Mouse (Mus musculus): ENCODE results near the gene Pcdh7. TPM values are rescaled to one million over a fixed set of nuclear protein-coding genes. Genes with fewer than 3 reads are reported as not detected.

Pcdh7 gene
- polyA plus RNA-seq, 1 experiment from 2014 or later: 19.4 TPM

GRCm38 (mm10) chr5:57841357-57842119, 123.8 kb downstream of the Pcdh7 start:
- Histone ChIP-seq H3K9ac (ENCODE audit: low read depth, low read length) (no peak overlapping the region), H3K27me3 (ENCODE audit: control insufficient read depth, insufficient read depth, low read length) (no peaks in the 10 kb centered on the region), H3K36me3 (ENCODE audit: control insufficient read depth, insufficient read depth, low read length) (no peaks in the 10 kb centered on the region), H3K27ac (ENCODE audit: low read depth, low read length) (no peak overlapping the region), H3K4me2 (no peak overlapping the region), H3K9me3 (replicated peaks; ENCODE audit: control insufficient read depth, low read length) (no peaks in the 10 kb centered on the region), H3K4me3 (ENCODE audit: low read depth, low read length) (no peak overlapping the region), H3K4me1 (ENCODE audit: control insufficient read depth, insufficient read depth, low read length) (peaks cover 6% of the 10 kb centered on the region)
- no peak for ATAC-seq (replicated peaks; ENCODE audit: insufficient number of reproducible peaks, low FRiP score, low TSS enrichment)
- WGBS (ENCODE audit: insufficient replicate concordance): 80% methylated on average over 5 of the region's 5 CpGs

DNA sequence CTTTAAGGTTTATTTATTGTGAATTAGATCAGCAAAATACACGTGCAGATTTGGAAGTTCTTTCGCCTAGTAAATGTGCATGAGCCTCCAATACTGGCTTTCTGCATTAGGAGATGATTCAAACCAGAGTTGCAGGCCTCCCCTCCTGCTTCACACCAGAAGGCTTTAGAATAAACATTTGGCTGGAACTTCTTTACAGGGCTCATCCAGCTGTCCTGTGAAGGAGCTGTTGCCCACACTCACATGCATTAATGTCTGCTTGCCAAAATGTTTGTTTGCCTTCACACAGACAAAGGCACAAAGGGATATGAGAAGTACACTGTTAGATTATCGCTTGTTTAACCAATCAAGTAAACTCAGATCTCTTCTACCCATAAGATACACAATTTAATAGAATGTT, 129.7 kb downstream of the Pcdh7 start:
- Histone ChIP-seq H3K4me3 (ENCODE audit: low read depth, low read length) (no peak overlapping the region), H3K36me3 (ENCODE audit: control insufficient read depth, insufficient read depth, low read length) (no peaks in the 10 kb centered on the region), H3K27ac (ENCODE audit: low read depth, low read length) (no peak overlapping the region), H3K4me2 (no peak overlapping the region), H3K4me1 (ENCODE audit: control insufficient read depth, insufficient read depth, low read length) (no peaks in the 10 kb centered on the region), H3K27me3 (ENCODE audit: control insufficient read depth, insufficient read depth, low read length) (no peaks in the 10 kb centered on the region), H3K9ac (ENCODE audit: low read depth, low read length) (no peak overlapping the region), H3K9me3 (replicated peaks; ENCODE audit: control insufficient read depth, low read length) (no peaks in the 10 kb centered on the region)
- ATAC-seq (replicated peaks; ENCODE audit: insufficient number of reproducible peaks, low FRiP score, low TSS enrichment): no peak
- 71% methylated on average over 3 of the region's 3 CpGs for WGBS (ENCODE audit: insufficient replicate concordance)

- H3K4me1 ChIP-seq (ENCODE audit: control insufficient read depth, insufficient read depth, low read length): no peaks in the 10 kb centered on the region
- no peaks in the 10 kb centered on the region for H3K9me3 ChIP-seq (replicated peaks; ENCODE audit: control insufficient read depth, low read length)
- H3K27me3 ChIP-seq (ENCODE audit: control insufficient read depth, insufficient read depth, low read length): no peaks in the 10 kb centered on the region
- ATAC-seq (replicated peaks; ENCODE audit: insufficient number of reproducible peaks, low FRiP score, low TSS enrichment): no peak
- H3K4me3 ChIP-seq (ENCODE audit: low read depth, low read length): no peak overlapping the region
- H3K4me2 ChIP-seq: no peak overlapping the region
- H3K9ac ChIP-seq (ENCODE audit: low read depth, low read length): no peak overlapping the region
- no peak overlapping the region for H3K27ac ChIP-seq (ENCODE audit: low read depth, low read length)
- WGBS (ENCODE audit: insufficient replicate concordance): 60% methylated on average over 2 of the region's 2 CpGs
- no peaks in the 10 kb centered on the region for H3K36me3 ChIP-seq (ENCODE audit: control insufficient read depth, insufficient read depth, low read length)
These were observed 132.3 kb downstream of the Pcdh7 start for GRCm38 (mm10) chr5:57850111-57850510.

GRCm38 (mm10) chr5:57857316-57857715, 139.5 kb downstream of the Pcdh7 start:
- no peak for ATAC-seq (replicated peaks; ENCODE audit: insufficient number of reproducible peaks, low FRiP score, low TSS enrichment)
- Histone ChIP-seq H3K9me3 (replicated peaks; ENCODE audit: control insufficient read depth, low read length) (no peaks in the 10 kb centered on the region), H3K4me1 (ENCODE audit: control insufficient read depth, insufficient read depth, low read length) (no peaks in the 10 kb centered on the region), H3K9ac (ENCODE audit: low read depth, low read length) (no peak overlapping the region), H3K4me3 (ENCODE audit: low read depth, low read length) (no peak overlapping the region), H3K4me2 (no peak overlapping the region), H3K27me3 (ENCODE audit: control insufficient read depth, insufficient read depth, low read length) (no peaks in the 10 kb centered on the region), H3K27ac (ENCODE audit: low read depth, low read length) (no peak overlapping the region), H3K36me3 (ENCODE audit: control insufficient read depth, insufficient read depth, low read length) (no peaks in the 10 kb centered on the region)
- WGBS (ENCODE audit: insufficient replicate concordance): 76% methylated on average over 3 of the region's 3 CpGs

DNA sequence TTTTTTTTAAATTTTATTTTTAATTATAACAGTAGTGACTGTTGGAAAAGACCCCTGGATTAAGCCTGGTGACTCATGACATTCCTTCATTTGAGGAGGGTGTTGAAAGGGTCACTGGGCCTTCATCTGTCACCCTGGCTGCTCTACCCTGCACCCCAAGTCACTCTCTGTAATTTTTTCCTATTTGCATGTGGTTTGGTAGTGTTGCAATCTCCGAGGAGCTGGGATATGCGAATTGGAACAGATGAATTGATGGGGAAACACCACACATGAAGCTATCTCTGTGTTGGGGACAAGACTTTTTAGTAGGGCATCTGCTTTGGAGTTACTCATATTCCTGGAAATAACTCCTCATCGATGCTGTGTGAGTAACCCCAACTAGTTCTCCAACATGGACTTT, 146.5 kb downstream of the Pcdh7 start:
- 85% methylated on average over 3 of the region's 3 CpGs for WGBS (ENCODE audit: insufficient replicate concordance)

GRCm38 (mm10) chr5:57865256-57865655, 147.5 kb downstream of the Pcdh7 start:
- H3K9me3 ChIP-seq (replicated peaks; ENCODE audit: control insufficient read depth, low read length): no peaks in the 10 kb centered on the region
- no peak overlapping the region for H3K4me3 ChIP-seq (ENCODE audit: low read depth, low read length)
- 87% methylated on average over 3 of the region's 3 CpGs for WGBS (ENCODE audit: insufficient replicate concordance)
- no peak overlapping the region for H3K4me2 ChIP-seq
- no peaks in the 10 kb centered on the region for H3K36me3 ChIP-seq (ENCODE audit: control insufficient read depth, insufficient read depth, low read length)
- 0 out of 2 replicates have a peak, but pooled peaks cover 4% of the 10 kb centered on the region for H3K4me1 ChIP-seq (ENCODE audit: control insufficient read depth, insufficient read depth, low read length)
- no peak overlapping the region for H3K9ac ChIP-seq (ENCODE audit: low read depth, low read length)
- ATAC-seq (replicated peaks; ENCODE audit: insufficient number of reproducible peaks, low FRiP score, low TSS enrichment): no peak
- H3K27me3 ChIP-seq (ENCODE audit: control insufficient read depth, insufficient read depth, low read length): no peaks in the 10 kb centered on the region
- H3K27ac ChIP-seq (ENCODE audit: low read depth, low read length): no peak overlapping the region

More for the DNA sequence above, 146.5 kb downstream of the Pcdh7 start:
- no peak for ATAC-seq (replicated peaks; ENCODE audit: insufficient number of reproducible peaks, low FRiP score, low TSS enrichment)
- H3K36me3 ChIP-seq (ENCODE audit: control insufficient read depth, insufficient read depth, low read length): no peaks in the 10 kb centered on the region
- no peak overlapping the region for H3K27ac ChIP-seq (ENCODE audit: low read depth, low read length)
- no peak overlapping the region for H3K9ac ChIP-seq (ENCODE audit: low read depth, low read length)
- 0 out of 2 replicates have a peak, but pooled peaks cover 3% of the 10 kb centered on the region for H3K4me1 ChIP-seq (ENCODE audit: control insufficient read depth, insufficient read depth, low read length)
- H3K4me2 ChIP-seq: no peak overlapping the region
- H3K27me3 ChIP-seq (ENCODE audit: control insufficient read depth, insufficient read depth, low read length): no peaks in the 10 kb centered on the region
- H3K9me3 ChIP-seq (replicated peaks; ENCODE audit: control insufficient read depth, low read length): no peaks in the 10 kb centered on the region
- no peak overlapping the region for H3K4me3 ChIP-seq (ENCODE audit: low read depth, low read length)

GRCm38 (mm10) chr5:57866097-57866496, 148.3 kb downstream of the Pcdh7 start:
- 72% methylated on average over 1 of the region's 1 CpGs for WGBS (ENCODE audit: insufficient replicate concordance)
- H3K9ac ChIP-seq (ENCODE audit: low read depth, low read length): no peak overlapping the region
- no peak overlapping the region for H3K4me2 ChIP-seq
- H3K27ac ChIP-seq (ENCODE audit: low read depth, low read length): no peak overlapping the region
- no peak for ATAC-seq (replicated peaks; ENCODE audit: insufficient number of reproducible peaks, low FRiP score, low TSS enrichment)
- no peaks in the 10 kb centered on the region for H3K27me3 ChIP-seq (ENCODE audit: control insufficient read depth, insufficient read depth, low read length)
- no peak overlapping the region for H3K4me3 ChIP-seq (ENCODE audit: low read depth, low read length)
- H3K36me3 ChIP-seq (ENCODE audit: control insufficient read depth, insufficient read depth, low read length): no peaks in the 10 kb centered on the region
- H3K9me3 ChIP-seq (replicated peaks; ENCODE audit: control insufficient read depth, low read length): no peaks in the 10 kb centered on the region
- H3K4me1 ChIP-seq (ENCODE audit: control insufficient read depth, insufficient read depth, low read length): 0 out of 2 replicates have a peak, but pooled peaks cover 4% of the 10 kb centered on the region

GRCm38 (mm10) chr5:57867906-57868305, 150.1 kb downstream of the Pcdh7 start:
- 81% methylated on average over 2 of the region's 2 CpGs for WGBS (ENCODE audit: insufficient replicate concordance)
- Histone ChIP-seq H3K4me3 (ENCODE audit: low read depth, low read length) (no peak overlapping the region), H3K27ac (ENCODE audit: low read depth, low read length) (no peak overlapping the region), H3K9me3 (replicated peaks; ENCODE audit: control insufficient read depth, low read length) (no peaks in the 10 kb centered on the region), H3K4me2 (no peak overlapping the region), H3K9ac (ENCODE audit: low read depth, low read length) (no peak overlapping the region), H3K4me1 (ENCODE audit: control insufficient read depth, insufficient read depth, low read length) (0 out of 2 replicates have a peak, but pooled peaks cover 4% of the 10 kb centered on the region), H3K27me3 (ENCODE audit: control insufficient read depth, insufficient read depth, low read length) (no peaks in the 10 kb centered on the region), H3K36me3 (ENCODE audit: control insufficient read depth, insufficient read depth, low read length) (no peaks in the 10 kb centered on the region)
- ATAC-seq (replicated peaks; ENCODE audit: insufficient number of reproducible peaks, low FRiP score, low TSS enrichment): no peak

GRCm38 (mm10) chr5:57868702-57869101, 150.9 kb downstream of the Pcdh7 start:
- 0 out of 2 replicates have a peak, but pooled peaks cover 4% of the 10 kb centered on the region for H3K4me1 ChIP-seq (ENCODE audit: control insufficient read depth, insufficient read depth, low read length)
- 40% methylated on average over 4 of the region's 4 CpGs for WGBS (ENCODE audit: insufficient replicate concordance)
- H3K27me3 ChIP-seq (ENCODE audit: control insufficient read depth, insufficient read depth, low read length): no peaks in the 10 kb centered on the region
- no peak overlapping the region for H3K9ac ChIP-seq (ENCODE audit: low read depth, low read length)
- ATAC-seq (replicated peaks; ENCODE audit: insufficient number of reproducible peaks, low FRiP score, low TSS enrichment): no peak
- no peaks in the 10 kb centered on the region for H3K36me3 ChIP-seq (ENCODE audit: control insufficient read depth, insufficient read depth, low read length)
- no peaks in the 10 kb centered on the region for H3K9me3 ChIP-seq (replicated peaks; ENCODE audit: control insufficient read depth, low read length)
- H3K27ac ChIP-seq (ENCODE audit: low read depth, low read length): no peak overlapping the region
- H3K4me2 ChIP-seq: no peak overlapping the region
- no peak overlapping the region for H3K4me3 ChIP-seq (ENCODE audit: low read depth, low read length)

Measured in heart, embryonic 11.5 days (tissue).